Mouse (Mus musculus) ES-Bruce4 (cell line): Measurements from ENCODE around the gene Gtf2i.

Experiments
- CTCF ChIP-seq: IDR thresholded peaks from one replicate; pipeline ENCODE4 v1.8.1; 2011; ENCODE audit warnings: low read depth, low read length
- EP300 ChIP-seq: IDR thresholded peaks from 2 replicates; pipeline ENCODE4 v1.6.1; 2011; ENCODE audit warnings: low read depth, low read length; ENCODE audit not compliant: insufficient read depth
- POLR2A ChIP-seq: IDR thresholded peaks from one replicate; pipeline ENCODE4 v1.8.1; 2011; ENCODE audit warnings: low read length; ENCODE audit not compliant: insufficient read depth

DNA sequence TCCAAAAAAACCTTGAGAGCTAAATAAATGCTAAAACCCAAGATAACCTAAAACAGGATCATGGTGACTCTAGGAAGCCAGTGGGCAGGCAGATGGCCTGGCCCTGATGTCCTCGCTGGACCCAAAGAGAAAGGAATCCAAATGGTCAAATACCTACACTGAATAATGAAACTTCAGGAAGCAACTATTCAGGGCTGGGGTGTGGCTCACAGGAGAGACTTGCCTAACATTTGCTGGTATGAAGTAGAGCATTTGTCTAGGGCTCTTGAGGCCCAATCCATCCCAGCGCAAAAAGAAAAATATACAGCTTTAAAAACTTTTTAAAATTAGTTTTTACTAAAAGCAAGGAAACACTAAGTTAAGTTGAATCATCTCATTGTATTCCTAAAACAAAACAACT lies 55.6 kb downstream of the Gtf2i start:
- TF ChIP-seq CTCF, result no peak
- no peak for TF ChIP-seq EP300
- no peak for TF ChIP-seq POLR2A
